Mouse (Mus musculus) intestine, postnatal 0 days (tissue): ENCODE results near the gene Mal. TPM values are rescaled to one million over a fixed set of nuclear protein-coding genes. Genes with fewer than 3 reads are reported as not detected.

Experiments used
- ATAC-seq: fragments of 200-750 bp; cut with Nextera tagmentation; 2 replicates; pipeline ENCODE4 v1.8.0; 2017; ENCODE audit warnings: mild to moderate bottlenecking, moderate TSS enrichment, moderate library complexity
- H3K27ac ChIP-seq: fragments of 300-500 bp; sonication (generic); 2 replicates; pipeline ENCODE4 v1.5.1; 2014; ENCODE audit warnings: mild to moderate bottlenecking, low read depth, low read length, moderate library complexity
- H3K27me3 ChIP-seq: fragments of 300-500 bp; sonication (generic); replicated peaks from 2 replicates; pipeline ENCODE4 v1.6.1; 2014; ENCODE audit warnings: low read length, mixed read lengths; ENCODE audit not compliant: control insufficient read depth, insufficient read depth
- H3K36me3 ChIP-seq: fragments of 300-500 bp; sonication (generic); 2 replicates; pipeline ENCODE4 v1.6.1; 2014; ENCODE audit warnings: mild to moderate bottlenecking, moderate library complexity; ENCODE audit not compliant: control insufficient read depth, insufficient read depth
- H3K4me1 ChIP-seq: fragments of 300-500 bp; sonication (generic); replicated peaks from 2 replicates; pipeline ENCODE4 v1.6.1; 2014; ENCODE audit warnings: antibody characterized with exemption, low read length, mixed read lengths; ENCODE audit not compliant: control insufficient read depth, insufficient read depth
- H3K4me2 ChIP-seq: fragments of 300-500 bp; sonication (generic); replicated peaks from 2 replicates; pipeline ENCODE4 v1.6.1; 2014; ENCODE audit warnings: low read depth, mild to moderate bottlenecking, moderate library complexity
- H3K4me3 ChIP-seq: fragments of 300-500 bp; sonication (generic); 2 replicates; pipeline ENCODE4 v1.5.1; 2014; ENCODE audit warnings: low read depth, low read length
- H3K9ac ChIP-seq: fragments of 300-500 bp; sonication (generic); 2 replicates; pipeline ENCODE4 v1.6.1; 2014; ENCODE audit warnings: mild to moderate bottlenecking, low read depth, low read length
- H3K9me3 ChIP-seq: fragments of 300-500 bp; sonication (generic); 2 replicates; pipeline ENCODE4 v1.6.1; 2016; ENCODE audit warnings: mixed run types; ENCODE audit not compliant: control insufficient read depth
- CTCF ChIP-seq: sonication (generic); IDR thresholded peaks from 2 replicates; pipeline ENCODE4 v1.5.1; 2016; ENCODE audit warnings: low read depth, mild to moderate bottlenecking, control low read depth, antibody characterized with exemption, moderate library complexity
- WGBS: fragments of 180-500 bp; shearing (Covaris S2); extraction: QIAGEN DNeasy Blood & Tissue Kit; methylation state at CpG from one replicate; pipeline ENCODE4 v1.1.7; 2014; 5-methylcytosine and 5-hydroxymethylcytosine counted together
- polyA plus RNA-seq: library from polyadenylated mRNA; unstranded; fragments of >200 nt; fragmentation: Nextera tagmentation; extraction: Ambion mirVana; gene quantifications from 2 replicates; pipeline ENCODE4 v1.2.1, GENCODE M21; 2015

Gene Mal
- polyA plus RNA-seq, 1 experiment from 2014 or later = 1.9 TPM

- no peak for TF ChIP-seq CTCF
- no peaks in the 10 kb centered on the region for H3K9me3 ChIP-seq
- peaks cover 6% of the 10 kb centered on the region for H3K27me3 ChIP-seq
- no peak overlapping the region for H3K4me2 ChIP-seq
- no peak for ATAC-seq
- no peaks in the 10 kb centered on the region for H3K36me3 ChIP-seq
- H3K4me3 ChIP-seq = no peak overlapping the region
- H3K4me1 ChIP-seq = no peaks in the 10 kb centered on the region
- H3K9ac ChIP-seq = no peak overlapping the region
- WGBS = 51% methylated on average over 2 of the region's 2 CpGs
- H3K27ac ChIP-seq = no peak overlapping the region
These were observed 6.2 kb upstream of the Mal start for GRCm38 (mm10) chr2:127662708-127663107.

GRCm38 (mm10) chr2:127655419-127655818 is 1.1 kb downstream of the Mal start:
- no peak for TF ChIP-seq CTCF
- H3K36me3 ChIP-seq = no peaks in the 10 kb centered on the region
- no peak for ATAC-seq
- H3K4me3 ChIP-seq = peak overlapping the region; percentile 31
- H3K27me3 ChIP-seq = peaks cover 46% of the 10 kb centered on the region
- 7% methylated on average over 9 of the region's 9 CpGs for WGBS
- peak overlapping the region; percentile 66; the same call in 1 of the 2 replicates for H3K4me2 ChIP-seq
- H3K4me1 ChIP-seq = no peaks in the 10 kb centered on the region
- no peak overlapping the region for H3K9ac ChIP-seq
- H3K27ac ChIP-seq = no peak overlapping the region
- no peaks in the 10 kb centered on the region for H3K9me3 ChIP-seq

- WGBS = 63% methylated on average over 3 of the region's 3 CpGs
- H3K9ac ChIP-seq = no peak overlapping the region
- H3K4me1 ChIP-seq = no peaks in the 10 kb centered on the region
- no peaks in the 10 kb centered on the region for H3K9me3 ChIP-seq
- no peak overlapping the region for H3K4me3 ChIP-seq
- no peak overlapping the region for H3K4me2 ChIP-seq
- H3K27ac ChIP-seq = no peak overlapping the region
- ATAC-seq = no peak
- no peaks in the 10 kb centered on the region for H3K36me3 ChIP-seq
- no peak for TF ChIP-seq CTCF
- H3K27me3 ChIP-seq = peaks cover 46% of the 10 kb centered on the region
These were observed 1.7 kb downstream of the Mal start for GRCm38 (mm10) chr2:127654786-127655185.

GRCm38 (mm10) chr2:127652805-127653204 is 3.7 kb downstream of the Mal start:
- Histone ChIP-seq H3K4me3 (no peak overlapping the region), H3K4me1 (no peaks in the 10 kb centered on the region), H3K36me3 (no peaks in the 10 kb centered on the region), H3K27me3 (peaks cover 45% of the 10 kb centered on the region), H3K9ac (no peak overlapping the region), H3K9me3 (no peaks in the 10 kb centered on the region), H3K27ac (no peak overlapping the region), H3K4me2 (no peak overlapping the region)
- no peak for TF ChIP-seq CTCF
- 79% methylated on average over 2 of the region's 2 CpGs for WGBS
- ATAC-seq = no peak

- Histone ChIP-seq H3K27ac (no peak overlapping the region), H3K9ac (no peak overlapping the region), H3K4me2 (no peak overlapping the region), H3K4me1 (no peaks in the 10 kb centered on the region), H3K27me3 (peaks cover 40% of the 10 kb centered on the region), H3K4me3 (no peak overlapping the region), H3K36me3 (no peaks in the 10 kb centered on the region), H3K9me3 (no peaks in the 10 kb centered on the region)
- no peak for TF ChIP-seq CTCF
- ATAC-seq = no peak
These were observed 4.2 kb downstream of the Mal start for GRCm38 (mm10) chr2:127652335-127652734.

- 60% methylated on average over 5 of the region's 5 CpGs for WGBS
- peaks cover 33% of the 10 kb centered on the region for H3K27me3 ChIP-seq
- no peak for TF ChIP-seq CTCF
- ATAC-seq = no peak
- H3K4me1 ChIP-seq = no peaks in the 10 kb centered on the region
- no peak overlapping the region for H3K9ac ChIP-seq
- no peak overlapping the region for H3K27ac ChIP-seq
- no peaks in the 10 kb centered on the region for H3K36me3 ChIP-seq
- H3K4me2 ChIP-seq = no peak overlapping the region
- no peak overlapping the region for H3K4me3 ChIP-seq
- no peaks in the 10 kb centered on the region for H3K9me3 ChIP-seq
These were observed 4.9 kb downstream of the Mal start for GRCm38 (mm10) chr2:127651601-127652000.

- TF ChIP-seq CTCF = no peak
- H3K9ac ChIP-seq = no peak overlapping the region
- peaks cover 16% of the 10 kb centered on the region for H3K27me3 ChIP-seq
- no peak overlapping the region for H3K4me3 ChIP-seq
- no peaks in the 10 kb centered on the region for H3K4me1 ChIP-seq
- 53% methylated on average over 5 of the region's 5 CpGs for WGBS
- no peaks in the 10 kb centered on the region for H3K9me3 ChIP-seq
- ATAC-seq = no peak
- no peaks in the 10 kb centered on the region for H3K36me3 ChIP-seq
- H3K27ac ChIP-seq = no peak overlapping the region
- H3K4me2 ChIP-seq = no peak overlapping the region
These were observed 6.6 kb downstream of the Mal start for GRCm38 (mm10) chr2:127649921-127650320.
